Mouse (Mus musculus) testis, adult 2 months (tissue): ENCODE results near the gene Klre1. TPM values are rescaled to one million over a fixed set of nuclear protein-coding genes. Genes with fewer than 3 reads are reported as not detected.
A peak's percentile ranks its signal among the peaks of the same experiment; 100 is the strongest.

Experiments
- H3K27ac ChIP-seq: fragments of 200-500 bp; 2 replicates; pipeline ENCODE4 v1.5.1; 2012; ENCODE audit warnings: low read depth, low read length; ENCODE audit not compliant: control insufficient read depth, insufficient read depth
- H3K27me3 ChIP-seq: fragments of 200-500 bp; 2 replicates; pipeline ENCODE4 v1.6.1; 2012; ENCODE audit warnings: mild to moderate bottlenecking, low read length, moderate library complexity; ENCODE audit not compliant: control insufficient read depth, insufficient read depth
- H3K36me3 ChIP-seq: fragments of 200-500 bp; 2 replicates; pipeline ENCODE4 v1.6.1; 2012; ENCODE audit warnings: mild to moderate bottlenecking, low read length; ENCODE audit not compliant: control insufficient read depth, insufficient read depth
- H3K4me1 ChIP-seq: fragments of 200-500 bp; 2 replicates; pipeline ENCODE4 v1.6.1; 2012; ENCODE audit warnings: low read length; ENCODE audit not compliant: control insufficient read depth, insufficient read depth
- H3K4me3 ChIP-seq: fragments of 200-500 bp; 2 replicates; pipeline ENCODE4 v1.5.1; 2012; ENCODE audit warnings: low read depth, mild to moderate bottlenecking, low read length, moderate library complexity, mixed read lengths; ENCODE audit not compliant: control insufficient read depth
- CTCF ChIP-seq: fragments of 200-500 bp; IDR thresholded peaks from 2 replicates; pipeline ENCODE4 v1.5.1; 2012; ENCODE audit warnings: low read depth, mild to moderate bottlenecking, inconsistent platforms, low read length, moderate library complexity; ENCODE audit not compliant: control insufficient read depth, insufficient read depth, insufficient replicate concordance
- POLR2A ChIP-seq: fragments of 200-500 bp; IDR thresholded peaks from 2 replicates; pipeline ENCODE4 v1.6.1; 2012; ENCODE audit warnings: low read depth, mild to moderate bottlenecking, inconsistent platforms, low read length, moderate library complexity; ENCODE audit not compliant: control insufficient read depth
- polyA plus RNA-seq: library from polyadenylated mRNA; depleted of rRNA; stranded (reverse); fragments of >200 nt; gene quantifications from 2 replicates; pipeline ENCODE4 v1.2.3, GENCODE M21; 2012

Gene Klre1
- polyA plus RNA-seq, 1 experiment = 0.14 TPM

DNA sequence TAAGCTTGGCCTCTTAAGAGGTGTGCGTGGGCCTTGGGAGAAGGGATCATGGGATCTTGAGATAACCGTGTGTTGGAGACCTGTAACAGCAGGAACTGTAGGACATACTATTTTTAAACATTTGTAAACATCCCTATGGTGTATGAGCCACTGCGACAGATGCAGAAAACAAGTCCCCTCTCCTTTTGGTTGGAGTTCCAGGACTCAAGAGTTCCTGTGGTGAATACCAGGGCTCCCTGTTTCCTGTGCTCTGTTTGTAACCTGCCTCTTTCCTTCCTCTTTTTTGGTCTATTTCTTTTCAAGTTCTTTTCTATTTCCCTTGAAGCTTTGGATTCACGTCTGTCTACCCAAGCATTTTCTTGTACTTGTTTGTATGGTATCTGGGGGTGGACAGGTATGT is 42.0 kb upstream of the Klre1 start:
- TF ChIP-seq POLR2A (no peak), CTCF (no peak)
- Histone ChIP-seq H3K36me3 (no peaks in the 10 kb centered on the region; the same call in 1 of the 2 replicates), H3K4me3 (peak overlapping the region; percentile 87), H3K4me1 (peaks cover 12% of the 10 kb centered on the region), H3K27me3 (no peaks in the 10 kb centered on the region), H3K27ac (no peak overlapping the region)

- Histone ChIP-seq H3K27me3 (no peaks in the 10 kb centered on the region), H3K36me3 (no peaks in the 10 kb centered on the region; the same call in 1 of the 2 replicates), H3K4me3 (peak overlapping the region; percentile 33; the same call in 1 of the 2 replicates), H3K4me1 (peaks cover 8% of the 10 kb centered on the region), H3K27ac (peak overlapping the region; percentile 71)
- TF ChIP-seq CTCF (no peak), POLR2A (no peak)
Measured at GRCm38 (mm10) chr6:129538555-129538954, 39.1 kb upstream of the Klre1 start.

DNA sequence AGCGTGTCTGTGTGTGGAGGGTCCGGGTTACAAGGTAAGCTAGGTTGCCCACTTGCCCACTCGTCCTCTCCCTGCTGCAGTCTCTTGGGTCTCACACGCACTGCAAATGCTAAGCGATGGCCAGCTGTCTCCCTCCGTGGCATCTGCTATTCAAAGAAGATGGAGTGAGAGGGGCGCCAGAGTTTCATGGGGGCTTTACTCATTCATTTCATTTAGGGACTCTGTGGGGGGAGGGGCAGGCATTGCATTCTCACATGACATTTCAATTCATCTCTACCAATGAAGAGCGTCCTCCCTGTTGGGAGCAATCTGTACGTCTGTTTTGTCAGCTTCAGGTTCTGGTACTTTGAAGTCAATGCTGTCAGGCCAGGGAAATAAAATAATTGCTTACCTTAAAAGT is 35.8 kb upstream of the Klre1 start:
- Histone ChIP-seq H3K27me3 (no peaks in the 10 kb centered on the region), H3K36me3 (no peaks in the 10 kb centered on the region; the same call in 1 of the 2 replicates), H3K4me1 (no peaks in the 10 kb centered on the region; the same call in 1 of the 2 replicates), H3K27ac (peak overlapping the region; percentile 51), H3K4me3 (peak overlapping the region; percentile 66)
- TF ChIP-seq CTCF (no peak), POLR2A (no peak)

GRCm38 (mm10) chr6:129542540-129542939 is 35.2 kb upstream of the Klre1 start:
- no peak for TF ChIP-seq CTCF
- TF ChIP-seq POLR2A = no peak
- Histone ChIP-seq H3K36me3 (no peaks in the 10 kb centered on the region; the same call in 1 of the 2 replicates), H3K27me3 (no peaks in the 10 kb centered on the region), H3K4me1 (no peaks in the 10 kb centered on the region; the same call in 1 of the 2 replicates), H3K4me3 (peak overlapping the region; percentile 33), H3K27ac (no peak overlapping the region)

GRCm38 (mm10) chr6:129543709-129544606 is 33.7 kb upstream of the Klre1 start:
- Histone ChIP-seq H3K27ac (no peak overlapping the region), H3K27me3 (no peaks in the 10 kb centered on the region), H3K4me3 (no peak overlapping the region), H3K4me1 (no peaks in the 10 kb centered on the region; the same call in 1 of the 2 replicates), H3K36me3 (no peaks in the 10 kb centered on the region; the same call in 1 of the 2 replicates)
- TF ChIP-seq POLR2A (no peak), CTCF (peak; percentile 25; the same call in 1 of the 2 replicates)

- TF ChIP-seq CTCF (no peak), POLR2A (no peak)
Measured at GRCm38 (mm10) chr6:129547277-129547676, 30.4 kb upstream of the Klre1 start.

GRCm38 (mm10) chr6:129548009-129548408 is 29.7 kb upstream of the Klre1 start:
- no peak overlapping the region for H3K4me3 ChIP-seq
- no peak for TF ChIP-seq CTCF
- TF ChIP-seq POLR2A = no peak
- 0 out of 2 replicates have a peak overlapping the region, but pooled peaks have one; percentile 29 for H3K27ac ChIP-seq
- no peaks in the 10 kb centered on the region for H3K36me3 ChIP-seq
- no peaks in the 10 kb centered on the region for H3K27me3 ChIP-seq
- no peaks in the 10 kb centered on the region for H3K4me1 ChIP-seq

More at GRCm38 (mm10) chr6:129547277-129547676, 30.4 kb upstream of the Klre1 start:
- H3K4me3 ChIP-seq = no peak overlapping the region
- H3K4me1 ChIP-seq = no peaks in the 10 kb centered on the region
- H3K36me3 ChIP-seq = no peaks in the 10 kb centered on the region
- no peaks in the 10 kb centered on the region for H3K27me3 ChIP-seq
- H3K27ac ChIP-seq = no peak overlapping the region
